Mouse (Mus musculus) adrenal gland, postnatal 4 days (tissue): ENCODE data around the gene Grb10. TPM values are rescaled to one million over a fixed set of nuclear protein-coding genes. Genes with fewer than 3 reads are reported as not detected.

Experiments used
- total RNA-seq, 2 experiments: library from RNA; stranded (reverse); gene quantifications; 2 replicates each; pipeline ENCODE4 v1.2.3; 2021

Gene Grb10
- total RNA-seq, 2 experiments from 2014 or later = 300 to 301 TPM

Other genes with a start within 250 kb of the Grb10 start
- 10 to 100 TPM; 17.9 to 18.2 TPM for gene Fignl1, start 229.7 kb downstream of the Grb10 start, total RNA-seq
- gene Ddc, start 140.5 kb downstream of the Grb10 start, total RNA-seq = 100 to 1,000 TPM; 112 to 114 TPM